Mouse (Mus musculus): ENCODE results near the gene Ubap1l.

Ubap1l gene

GRCm38 (mm10) chr9:65410378-65410777, 49.5 kb downstream of the Ubap1l start:
- DNase-seq (ENCODE audit: low spot score in 2 of 2), result no peak

DNA sequence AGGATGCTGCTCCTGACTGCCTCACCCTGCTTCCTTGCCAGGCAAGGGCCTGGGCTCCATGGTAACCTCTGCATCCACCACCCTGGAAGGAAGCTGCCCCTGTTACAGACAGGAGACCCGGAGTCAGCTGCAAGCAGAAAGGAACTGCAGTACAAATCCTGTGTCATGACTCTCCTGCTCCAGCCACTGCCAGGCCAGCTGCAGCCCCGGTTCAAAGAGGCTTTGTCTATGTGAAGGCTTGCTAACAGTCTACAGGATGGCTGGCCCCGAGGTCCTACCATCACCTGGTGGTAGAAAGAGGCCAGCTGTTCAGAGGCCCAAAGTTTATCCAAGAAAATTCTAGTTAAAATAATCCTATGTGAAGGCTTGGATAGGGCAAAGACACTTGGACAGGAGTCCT, 50.5 kb downstream of the Ubap1l start:
- no peak for DNase-seq (ENCODE audit: low spot score in 2 of 2)

DNA sequence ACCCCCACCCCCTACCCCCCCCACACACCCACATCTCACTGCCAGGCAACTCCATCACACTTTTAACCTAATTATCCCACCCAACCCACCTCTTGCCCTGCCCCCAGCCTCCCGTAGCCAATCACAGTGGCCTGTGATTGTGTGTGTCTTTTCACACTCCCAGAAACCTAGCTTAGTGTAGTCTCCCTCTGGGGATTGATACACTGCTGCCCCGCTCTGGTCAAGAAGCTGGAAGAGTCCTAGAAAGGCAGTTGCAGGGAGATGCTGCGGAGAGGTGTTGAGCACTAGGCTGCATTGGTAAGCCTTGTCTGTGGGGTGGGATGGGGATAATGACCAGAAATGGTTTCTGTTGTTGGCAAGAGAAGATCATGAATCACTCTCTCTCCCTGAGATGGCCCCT, 56.9 kb downstream of the Ubap1l start:
- DNase-seq (ENCODE audit: low spot score in 2 of 2), result no peak

GRCm38 (mm10) chr9:65419633-65420032, 58.8 kb downstream of the Ubap1l start:
- no peak for DNase-seq (ENCODE audit: low spot score in 2 of 2)

- DNase-seq (ENCODE audit: low spot score in 2 of 2), result no peak
Observed at GRCm38 (mm10) chr9:65422760-65423501, 62.1 kb downstream of the Ubap1l start, which contains the start of gene Slc51b. Gene Slc51b (minus strand): TSS chr9:65422955.

DNA sequence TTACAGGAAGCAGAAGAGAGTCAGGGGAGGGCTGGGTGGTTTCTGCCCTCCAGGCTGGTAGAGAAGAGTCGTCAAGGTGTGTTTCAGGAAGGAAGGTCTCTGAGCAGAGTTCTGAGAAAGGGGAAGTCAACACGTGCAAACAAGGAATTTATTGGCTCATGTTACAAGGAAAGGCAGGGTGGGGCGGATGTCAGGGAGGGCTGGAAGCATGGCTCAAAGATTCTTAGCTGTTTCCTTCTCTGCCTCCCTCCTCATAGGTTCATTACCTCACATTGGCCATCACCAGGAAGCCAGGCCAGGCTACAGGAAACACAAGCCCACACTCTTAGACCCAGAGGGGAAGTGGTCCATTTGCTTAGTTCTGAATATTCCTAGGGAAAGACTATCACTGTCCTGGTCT, 63.6 kb downstream of the Ubap1l start:
- DNase-seq (ENCODE audit: low spot score in 2 of 2), result no peak

DNA sequence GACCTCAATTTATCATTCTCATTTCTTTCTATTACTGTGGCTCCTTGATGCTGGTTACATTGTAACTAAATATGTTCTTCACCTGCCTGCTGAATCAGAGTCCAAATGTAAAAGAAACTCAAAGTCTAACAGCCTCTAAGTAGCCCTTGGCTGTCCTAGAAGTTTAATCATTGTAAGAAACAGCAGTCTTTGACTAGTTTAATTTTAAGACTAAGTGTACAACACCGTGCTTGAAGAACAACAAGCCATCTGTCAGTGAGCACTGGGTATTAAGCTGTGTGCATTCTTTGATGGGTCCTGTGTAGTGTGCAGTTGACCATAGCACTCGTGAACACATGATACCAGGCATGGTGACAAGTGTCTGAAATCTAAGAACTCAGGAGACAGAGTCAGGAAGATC, 66.7 kb downstream of the Ubap1l start:
- DNase-seq (ENCODE audit: low spot score in 2 of 2), result no peak

DNA sequence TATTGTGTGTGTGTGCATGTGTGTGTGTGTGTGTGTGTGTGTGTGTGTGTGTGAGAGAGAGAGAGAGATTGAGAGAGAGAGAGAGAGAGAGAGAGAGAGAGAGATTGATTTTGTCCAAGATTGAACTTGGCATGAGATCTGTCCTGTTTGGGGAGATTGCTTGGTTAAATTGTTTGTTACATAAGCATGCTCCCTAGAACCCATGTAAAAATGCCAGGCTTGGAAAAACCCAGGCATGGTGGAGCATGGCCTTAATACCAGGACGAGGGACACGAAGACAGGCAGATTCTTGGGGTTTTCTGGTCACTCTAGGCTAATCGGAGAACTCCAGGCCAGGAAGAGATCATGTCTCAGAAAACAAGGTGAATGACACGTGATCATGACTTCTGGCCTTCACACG, 67.2 kb downstream of the Ubap1l start:
- DNase-seq (ENCODE audit: low spot score in 2 of 2), result no peak
